In genomic region chr1:152570681-152571080, GRCm38 (mm10) we compare ENCODE assay signal across 21 mouse cellular contexts.
"Had no signal": no experiment of that assay in that cellular context is flagged by ENCODE, and none has a peak within 500 bp of the region (broad histone marks: within the 10 kb centered on the region; RNA-seq: fewer than 3 reads in every experiment).

No protein-coding gene starts in this region.

- H3K9ac ChIP-seq: limb, embryonic 13.5 days; liver, embryonic 12.5 days; liver, embryonic 15.5 days; midbrain, embryonic 12.5 days; midbrain, embryonic 15.5 days; neural tube, embryonic 12.5 days; neural tube, embryonic 15.5 days; stomach, embryonic 15.5 days had no signal

- H3K4me3 ChIP-seq: layer of hippocampus, adult 2 months; limb, embryonic 10.5 days; limb, embryonic 13.5 days; liver, embryonic 12.5 days; liver, embryonic 15.5 days; midbrain, embryonic 12.5 days; midbrain, embryonic 15.5 days; neural tube, embryonic 12.5 days; neural tube, embryonic 15.5 days; stomach, embryonic 15.5 days had no signal

- H3K27me3 ChIP-seq: limb, embryonic 13.5 days; liver, embryonic 12.5 days; liver, embryonic 15.5 days; neural tube, embryonic 12.5 days; neural tube, embryonic 15.5 days; stomach, embryonic 15.5 days had no signal

- H3K27ac ChIP-seq: kidney, postnatal 0 days; layer of hippocampus, adult 2 months; limb, embryonic 10.5 days; limb, embryonic 13.5 days; liver, embryonic 12.5 days; liver, embryonic 15.5 days; macrophage; midbrain, embryonic 12.5 days; midbrain, embryonic 15.5 days; neural tube, embryonic 12.5 days; neural tube, embryonic 15.5 days; stomach, embryonic 15.5 days had no signal

- DNase-seq: kidney, postnatal 25 days; layer of hippocampus, adult 9-11 months; liver; right cerebral cortex, adult 18-20 months; right cerebral cortex, postnatal 14 days; right cerebral cortex, postnatal 4 days; thymus, adult 18-20 months; thymus, postnatal 36 days had no signal

- ATAC-seq: intestine, postnatal 0 days; liver, embryonic 12.5 days; midbrain, embryonic 15.5 days had no signal

- H3K9me3 ChIP-seq: limb, embryonic 10.5 days; limb, embryonic 13.5 days; liver, embryonic 12.5 days; liver, embryonic 15.5 days; midbrain, embryonic 12.5 days; midbrain, embryonic 15.5 days; neural tube, embryonic 12.5 days; neural tube, embryonic 15.5 days; stomach, embryonic 15.5 days had no signal

- H3K4me2 ChIP-seq: limb, embryonic 13.5 days; liver, embryonic 12.5 days; liver, embryonic 15.5 days; midbrain, embryonic 12.5 days; midbrain, embryonic 15.5 days; neural tube, embryonic 12.5 days; neural tube, embryonic 15.5 days; stomach, embryonic 15.5 days had no signal

- H3K36me3 ChIP-seq: liver, embryonic 15.5 days; midbrain, embryonic 12.5 days; midbrain, embryonic 15.5 days; neural tube, embryonic 15.5 days; stomach, embryonic 15.5 days had no signal
